Mouse (Mus musculus) G1E (cell line): ENCODE data around the gene Fubp1.

Source experiments
- CTCF ChIP-seq: IDR thresholded peaks from 2 replicates; pipeline ENCODE4 v1.5.1; 2012; ENCODE audit warnings: low read depth, low read length, inconsistent platforms, mixed read lengths
- GATA1 ChIP-seq: IDR thresholded peaks from 2 replicates; pipeline ENCODE4 v1.6.1; 2012; ENCODE audit warnings: borderline replicate concordance, low read length, inconsistent platforms, mixed read lengths

DNA sequence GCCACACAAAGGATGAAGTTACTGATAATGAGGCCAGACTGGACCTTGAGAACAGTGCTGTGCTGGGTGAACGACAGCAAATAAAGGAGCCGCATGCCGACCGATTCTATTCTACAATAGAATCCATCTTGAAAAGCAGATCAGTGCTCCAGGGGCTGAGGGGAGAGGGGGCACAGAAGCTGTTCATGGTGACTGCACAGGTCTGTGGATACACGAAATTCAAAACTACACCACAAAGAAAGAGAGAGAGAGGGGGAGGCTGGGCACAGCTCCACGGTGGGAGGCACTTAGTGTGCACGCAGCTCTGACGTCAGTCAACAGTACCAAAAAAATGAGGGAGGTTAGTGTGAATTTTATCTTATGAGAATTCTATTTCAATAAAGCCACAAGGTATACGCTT is 26.7 kb upstream of the Fubp1 start:
- TF ChIP-seq CTCF (no peak), GATA1 (no peak)
